Mouse (Mus musculus): ENCODE results near the gene BC030500.

The BC030500 gene

DNA sequence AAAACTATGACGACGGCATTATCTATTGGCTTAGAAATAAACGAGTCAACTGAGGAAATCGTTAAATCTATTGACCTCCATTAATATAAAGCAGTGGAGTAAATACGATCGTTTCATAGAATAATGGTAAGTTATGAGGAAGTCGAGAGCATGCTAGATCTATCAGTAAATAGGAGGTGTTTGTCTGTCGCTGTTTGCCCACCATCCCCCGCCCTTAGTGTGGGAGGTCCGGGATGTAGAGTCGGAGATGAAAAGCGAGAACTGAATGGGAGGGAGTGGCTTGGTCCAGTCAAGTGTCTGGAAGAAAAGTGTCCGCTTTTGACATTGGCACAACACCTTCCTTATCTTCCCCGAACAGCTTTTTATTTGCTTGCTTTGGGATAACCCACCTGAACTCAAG lies at the start of gene BC030500:
BC030500 (plus strand) TSS at position 79 of the 400 bp plus-strand sequence.
- no peak for DNase-seq

DNA sequence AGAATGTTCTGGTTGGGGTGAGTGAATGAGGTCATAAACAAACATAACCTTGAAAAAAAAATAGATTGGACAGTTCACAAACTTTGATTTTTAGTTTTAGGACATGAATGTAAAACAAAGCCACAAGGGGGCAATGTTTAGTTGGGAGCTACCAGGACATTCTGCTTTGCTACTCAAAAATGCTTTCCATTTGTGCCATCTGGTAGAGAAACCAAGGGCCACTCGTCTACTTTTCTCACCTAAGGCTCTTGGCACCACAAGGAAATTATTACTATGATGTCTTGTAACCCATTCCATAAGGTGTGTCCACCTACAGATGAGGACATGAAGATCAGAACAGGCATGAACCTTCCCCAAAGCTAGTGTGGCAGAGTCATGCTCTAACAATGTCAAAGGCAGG lies 25.1 kb upstream of the BC030500 start:
- no peak for DNase-seq

DNA sequence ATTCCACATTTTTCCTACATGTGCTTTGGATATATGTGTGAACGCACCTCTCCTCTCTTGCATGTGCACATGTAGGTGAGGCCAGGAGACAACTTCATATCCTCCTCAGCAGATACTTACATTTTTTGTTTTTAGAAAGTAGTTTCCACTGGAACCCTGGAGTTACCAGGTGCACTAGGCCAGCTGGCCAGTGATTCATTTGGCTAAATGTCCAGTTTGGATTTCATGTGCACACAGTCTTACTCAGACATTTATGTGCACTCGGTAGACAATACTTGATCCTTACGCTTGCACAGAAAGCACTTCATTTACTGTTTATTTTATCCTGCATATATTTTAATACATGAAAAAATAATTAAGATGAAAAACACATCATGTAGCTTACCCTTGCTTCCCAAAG lies 21.0 kb upstream of the BC030500 start:
- DNase-seq = no peak

DNA sequence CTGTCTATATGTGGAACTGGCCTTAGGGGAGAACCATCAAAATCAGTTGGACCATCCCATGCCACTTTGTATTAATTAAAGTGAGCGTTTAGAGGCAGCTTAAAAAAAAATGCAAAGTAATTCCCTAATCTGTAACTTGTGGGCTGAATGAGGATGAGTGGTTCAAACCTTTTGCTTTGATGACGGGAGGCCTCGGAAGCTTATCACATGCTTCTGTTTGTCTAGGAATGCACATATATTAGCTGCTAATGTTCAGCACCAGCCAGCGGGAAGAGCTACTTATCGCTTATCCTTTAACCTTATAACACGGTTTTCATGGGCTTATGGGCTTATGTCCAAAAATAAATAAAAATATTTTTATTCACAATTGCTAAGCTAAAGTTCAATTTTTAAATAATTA lies 15.6 kb upstream of the BC030500 start:
- DNase-seq = no peak

DNA sequence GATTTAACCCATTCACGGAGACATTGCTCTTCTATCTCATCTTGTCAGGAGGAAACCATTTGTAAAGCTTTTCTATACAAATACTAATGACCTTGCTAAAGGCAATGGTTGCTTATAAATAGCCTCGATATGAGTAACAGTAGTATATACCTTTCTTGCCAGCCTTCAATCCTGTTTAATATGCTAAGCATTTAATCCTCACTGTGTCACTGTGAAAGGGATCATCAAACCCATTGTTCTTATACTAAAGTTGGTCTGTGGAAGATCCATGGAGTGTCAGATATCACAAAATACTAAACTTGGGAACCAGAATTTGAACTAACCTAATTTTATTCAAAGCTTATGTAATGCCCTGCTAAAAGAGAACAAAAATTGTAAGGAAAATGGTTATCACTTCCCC lies 7.1 kb upstream of the BC030500 start:
- no peak for DNase-seq

DNA sequence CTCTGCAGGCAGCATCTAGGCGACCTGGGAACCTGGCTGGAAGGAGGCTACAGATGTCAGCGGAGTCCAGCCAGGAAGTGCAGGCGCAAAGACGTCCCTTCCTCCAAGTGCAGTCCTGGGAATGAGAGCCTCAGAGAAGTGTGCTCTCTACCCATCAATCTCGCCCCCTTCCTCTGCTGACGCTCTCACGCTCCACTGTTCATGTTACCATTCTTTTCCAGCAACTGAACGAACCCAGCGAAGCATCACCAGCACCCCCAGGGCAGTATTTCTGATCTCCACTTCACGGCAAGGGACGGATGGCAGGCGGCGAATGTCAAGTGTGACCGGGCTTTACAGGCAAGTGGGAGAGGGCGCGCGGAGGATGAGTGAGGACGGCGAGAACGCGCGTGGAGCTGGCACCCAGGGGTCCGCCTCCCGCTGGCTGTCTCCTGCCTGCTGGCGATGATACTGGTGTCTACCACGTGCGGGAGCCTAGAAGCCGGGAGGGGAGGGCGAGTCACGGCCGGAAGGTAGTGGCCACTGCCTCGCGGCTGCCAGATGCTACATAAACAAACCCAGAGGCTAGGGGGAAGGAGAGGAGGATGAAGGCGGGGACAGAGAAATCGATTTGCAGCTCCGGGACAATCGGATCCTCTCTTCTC lies 763 bp downstream of the BC030500 start, which contains the start of gene Galntl6:
Galntl6 (minus strand) TSS at position 445 of the 644 bp plus-strand sequence.
- DNase-seq = no peak

DNA sequence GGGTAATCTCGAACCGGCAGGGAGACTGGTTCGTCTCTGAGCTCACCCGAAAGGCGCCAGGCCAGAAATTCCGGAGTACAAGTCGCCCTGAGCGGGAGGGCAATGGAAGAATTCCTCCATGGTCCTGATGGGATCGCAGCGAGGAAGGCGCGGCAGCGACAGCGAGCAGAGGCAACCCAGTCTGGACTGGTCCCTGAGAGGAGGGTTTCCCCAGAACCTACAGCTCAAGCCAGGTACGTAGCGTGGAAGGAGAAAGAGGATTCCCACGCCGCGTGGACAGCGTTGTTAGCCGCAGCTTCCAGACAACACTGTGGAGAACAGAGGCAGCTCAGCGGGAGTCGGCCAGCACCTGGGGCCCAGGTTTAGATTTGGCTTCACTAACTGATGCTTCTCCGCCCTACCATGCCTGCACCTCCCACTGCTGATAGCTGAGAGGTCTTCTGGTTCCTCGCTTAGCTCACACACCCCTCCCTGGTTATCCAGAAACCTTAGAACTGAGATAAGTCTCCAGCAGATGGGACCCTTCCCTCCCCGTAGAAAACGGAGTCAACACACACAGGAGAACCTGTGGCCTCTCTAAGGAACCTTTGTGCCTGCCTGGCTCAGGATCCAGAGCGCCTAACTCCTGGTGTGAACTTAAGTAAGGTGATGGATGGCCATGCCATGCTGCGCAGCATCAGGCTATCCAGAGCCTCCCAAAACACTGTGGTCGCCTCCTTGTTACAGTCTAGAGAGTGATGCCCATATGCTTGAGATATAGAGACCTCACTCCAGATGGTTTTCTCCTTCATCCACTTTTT lies 1.5 kb downstream of the BC030500 start:
- no peak for DNase-seq

DNA sequence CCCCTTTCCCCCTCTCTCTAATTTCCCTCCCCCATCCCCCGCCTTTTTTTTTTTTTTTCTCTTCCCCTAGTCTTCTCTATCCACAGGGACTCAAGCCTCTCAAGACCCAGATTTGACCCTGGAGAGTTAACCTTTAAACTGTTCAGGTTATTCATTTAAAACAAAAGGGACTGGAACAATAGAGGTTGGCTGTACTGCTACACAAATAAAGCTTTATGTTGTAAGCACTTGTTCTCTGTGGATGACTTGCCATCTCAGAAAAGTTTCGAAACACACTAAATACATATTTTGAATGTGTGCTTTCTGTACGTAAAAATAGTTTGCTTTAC lies 2.0 kb downstream of the BC030500 start:
- no peak for DNase-seq

DNA sequence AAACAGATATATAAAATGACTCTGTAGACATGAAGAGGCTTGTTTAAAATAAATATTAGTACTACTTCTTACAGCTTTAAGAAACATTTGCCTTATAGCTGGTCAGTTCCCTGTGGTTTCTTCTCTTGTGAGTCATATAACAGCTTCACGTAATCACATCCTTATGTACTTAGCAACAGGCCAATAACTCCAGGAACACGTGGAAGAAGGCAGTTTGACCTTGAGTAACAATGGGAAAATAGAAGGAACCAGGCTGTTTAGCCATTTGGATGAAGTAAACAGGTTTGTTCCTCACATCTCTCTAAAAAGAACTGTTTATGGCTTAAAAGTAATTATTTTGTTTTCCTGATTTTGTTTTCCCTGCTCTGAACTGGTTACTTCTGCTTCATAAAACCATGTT lies 3.6 kb downstream of the BC030500 start:
- no peak for DNase-seq

DNA sequence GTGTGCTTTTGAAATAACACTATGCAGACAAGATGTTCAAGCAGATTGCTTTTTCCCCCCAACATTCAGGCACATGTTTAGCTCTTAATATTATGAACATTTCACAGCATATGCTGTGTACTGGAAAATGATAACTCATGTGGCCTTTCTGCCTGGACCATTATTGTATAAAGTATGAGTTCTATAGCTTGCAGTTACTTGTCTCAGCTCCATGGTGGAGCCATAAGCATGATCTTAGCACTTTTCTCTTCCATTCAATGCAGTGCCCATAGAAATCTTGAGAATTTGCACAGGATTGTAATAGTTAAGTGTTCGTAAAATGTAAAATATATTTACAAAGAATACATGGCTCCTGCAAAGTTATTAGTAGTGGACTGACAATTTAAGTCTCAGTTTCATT lies 19.5 kb downstream of the BC030500 start:
- no peak for DNase-seq

DNA sequence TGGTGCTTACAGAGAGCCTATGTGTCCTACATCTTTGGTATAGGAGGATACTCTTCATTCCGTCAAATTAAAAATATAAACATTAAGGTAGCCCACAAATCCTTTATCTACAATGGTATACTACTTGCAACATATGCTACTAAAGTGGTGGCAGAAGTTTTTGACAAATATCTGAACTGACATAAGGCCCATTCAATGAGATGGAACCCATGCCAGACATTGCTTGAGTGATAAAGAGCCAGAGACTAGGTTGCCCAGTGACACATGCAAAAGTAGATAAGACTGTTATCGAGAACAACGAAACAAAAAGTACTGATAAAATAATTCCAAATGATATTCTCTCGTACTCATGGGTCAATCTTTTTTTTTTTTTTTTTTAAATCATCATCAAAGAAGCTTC lies 32.2 kb downstream of the BC030500 start:
- DNase-seq = no peak

DNA sequence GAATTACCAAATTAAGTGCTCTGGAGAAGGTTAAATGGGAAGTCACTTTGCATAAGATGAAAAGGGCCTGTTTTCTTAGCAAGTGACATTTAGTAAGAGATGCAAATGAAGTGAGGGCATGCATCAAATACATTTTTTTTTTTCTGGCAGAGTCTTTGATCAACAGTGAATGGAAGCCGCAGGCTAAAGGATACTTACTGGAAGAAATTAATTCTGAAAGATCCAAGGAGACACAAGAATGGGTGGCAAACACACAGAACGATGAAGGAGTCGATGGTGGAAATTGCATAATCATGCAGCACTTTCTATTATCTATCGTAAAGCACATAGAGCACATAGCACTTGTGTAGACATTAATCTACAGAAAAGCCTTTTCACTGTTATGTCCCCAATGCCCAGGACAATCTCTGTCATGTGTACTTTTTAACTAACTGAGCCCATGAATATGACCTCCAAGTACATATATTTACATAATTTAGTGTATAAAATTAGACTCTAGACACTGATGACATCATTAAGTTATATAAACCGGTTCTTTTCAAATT lies 45.7 kb downstream of the BC030500 start:
- DNase-seq = no peak
